Comparison of ENCODE assay signal across 9 mouse cellular contexts in genomic region chr11:100388588-100388987, GRCm38 (mm10). TPM values are rescaled to one million over a fixed set of nuclear protein-coding genes. Genes with fewer than 3 reads are reported as not detected.
A peak's percentile ranks its signal among the peaks of the same experiment; 100 is the strongest.
DNase-seq lines count a peak whose midpoint lies in the region; ATAC-seq and TF ChIP-seq lines count a peak whose summit lies in the region.
"Had no signal": no experiment of that assay in that cellular context is flagged by ENCODE, and none has a peak within 500 bp of the region (broad histone marks: within the 10 kb centered on the region; RNA-seq: fewer than 3 reads in every experiment).

No protein-coding gene starts in this region.

- no peaks in the 10 kb centered on the region for H3K27me3 ChIP-seq in E14TG2a.4 (ENCODE audit: insufficient read depth, low read length)
- no peaks in the 10 kb centered on the region for H3K27me3 ChIP-seq in heart, embryonic 12.5 days (replicated peaks)
- H3K27me3 ChIP-seq: Patski had no signal

- H3K9ac ChIP-seq in heart, embryonic 12.5 days: peak overlapping the region; percentile 46

- H3K9me3 ChIP-seq in E14TG2a.4 (ENCODE audit: low read length): no peaks in the 10 kb centered on the region
- H3K9me3 ChIP-seq in heart, embryonic 12.5 days (replicated peaks): no peaks in the 10 kb centered on the region

- H3K4me3 ChIP-seq in E14TG2a.4 (replicated peaks; ENCODE audit: low read length): peak overlapping the region; percentile 70
- no peak overlapping the region for H3K4me3 ChIP-seq in heart, embryonic 12.5 days

- peaks cover 49% of the 10 kb centered on the region for H3K36me3 ChIP-seq in E14TG2a.4 (ENCODE audit: insufficient read depth, low read length)
- peaks cover 47% of the 10 kb centered on the region for H3K36me3 ChIP-seq in heart, embryonic 12.5 days

- no peak for ATAC-seq in heart, embryonic 12.5 days (ENCODE audit: insufficient number of reproducible peaks, low FRiP score)
- ATAC-seq: Patski had no signal

- DNase-seq in cerebellum, adult 8-10 months: peak; percentile 64
- peak; percentile 88 to 90 for DNase-seq in kidney, postnatal 36 days
- DNase-seq in thymus, postnatal 14 days: no peak
- DNase-seq in left cerebral cortex, adult 11 months (ENCODE audit: low spot score): no peak
- no peak for DNase-seq in embryo, embryonic 10 days (ENCODE audit: low spot score)
- DNase-seq in urinary bladder, postnatal 14 days (ENCODE audit: low spot score): no peak

- TF ChIP-seq CTCF in E14TG2a.4 (conservative IDR thresholded peaks at IDR 0.05; ENCODE audit: low read length): no peak

- H3K4me2 ChIP-seq in heart, embryonic 12.5 days: peak overlapping the region; percentile 51

- peak overlapping the region; percentile 92 for H3K27ac ChIP-seq in heart, embryonic 12.5 days (ENCODE audit: poor library complexity, severe bottlenecking)

- H3K4me1 ChIP-seq in E14TG2a.4 (replicated peaks; ENCODE audit: low read depth, low read length): peaks cover 99% of the 10 kb centered on the region
- H3K4me1 ChIP-seq in heart, embryonic 12.5 days (replicated peaks): peaks cover 75% of the 10 kb centered on the region

- WGBS in heart, embryonic 12.5 days: 49% methylated on average over 6 of the region's 6 CpGs

RNA-seq across cellular contexts. Expression of gene Jup, which starts 9.0 kb away (rescaled TPM):
- polyA plus RNA-seq in heart, embryonic 12.5 days (2016; fragmentation: Nextera tagmentation; extraction: Ambion mirVana): 107 and 109 TPM in 2 replicates

RNA-seq across cellular contexts. Expression of gene P3h4, which starts 26.0 kb away (rescaled TPM):
- polyA plus RNA-seq in heart, embryonic 12.5 days (2016; fragmentation: Nextera tagmentation; extraction: Ambion mirVana): 69.7 and 78.3 TPM in 2 replicates

RNA-seq across cellular contexts. Expression of gene Fkbp10, which starts 26.9 kb away (rescaled TPM):
- 114 and 124 TPM in 2 replicates for polyA plus RNA-seq in heart, embryonic 12.5 days (2016; fragmentation: Nextera tagmentation; extraction: Ambion mirVana)

RNA-seq across cellular contexts. Expression of gene Hap1, which starts 32.7 kb away (rescaled TPM):
- polyA plus RNA-seq in heart, embryonic 12.5 days (2016; fragmentation: Nextera tagmentation; extraction: Ambion mirVana): 11.1 and 12.3 TPM in 2 replicates

RNA-seq across cellular contexts. Expression of gene Nt5c3b, which starts 53.0 kb away (rescaled TPM):
- 101 and 104 TPM in 2 replicates for polyA plus RNA-seq in heart, embryonic 12.5 days (2016; fragmentation: Nextera tagmentation; extraction: Ambion mirVana)

Comparison
In these comparisons a context has a peak if more than half of its experiments do, and no peak if none do; other contexts are left out.
1. DNase-seq: peak in cerebellum, adult 8-10 months (single experiment) and kidney, postnatal 36 days (2 of 2); none in thymus, postnatal 14 days (single experiment), left cerebral cortex, adult 11 months (single experiment), embryo, embryonic 10 days (single experiment) and urinary bladder, postnatal 14 days (single experiment).